Mouse (Mus musculus): Measurements from ENCODE around the gene Vmo1.

DNA sequence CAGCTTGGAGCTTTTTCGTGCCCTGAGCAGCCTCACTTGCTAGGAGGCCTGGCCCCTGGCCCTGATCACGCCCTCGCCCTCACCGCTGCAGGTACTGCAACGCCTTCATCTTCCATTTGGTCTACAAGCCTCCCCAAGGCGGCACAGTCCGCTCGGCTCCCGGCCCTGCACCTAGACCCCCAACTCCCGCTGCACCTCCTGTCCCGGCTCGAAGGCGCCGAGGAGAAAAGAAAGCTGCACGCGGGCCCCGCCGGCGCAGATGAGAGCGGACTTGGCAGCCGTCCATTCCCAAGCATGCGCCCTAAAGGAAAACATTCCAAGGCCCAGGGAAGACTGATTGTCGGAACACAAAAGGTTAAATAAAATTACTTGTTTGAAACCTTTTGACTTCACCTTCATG is 48.6 kb downstream of the Vmo1 start:
- TF ChIP-seq CTCF (IDR thresholded peaks at IDR 0.05): no peak
- no peak for TF ChIP-seq EP300 (IDR thresholded peaks at IDR 0.05)

Data from lung, postnatal 0 days (tissue).